Mouse (Mus musculus) midbrain, embryonic 12.5 days (tissue): Measurements from ENCODE around the gene Gm20532. TPM values are rescaled to one million over a fixed set of nuclear protein-coding genes. Genes with fewer than 3 reads are reported as not detected.

Source experiments
- microRNA counts: library from miRNA; unstranded; fragments of <30 nt; microRNA quantifications from one replicate; lab custom pipeline; 2017
- microRNA-seq: library from miRNA; unstranded; fragments of <30 nt; microRNA quantifications from one replicate; pipeline ENCODE4, GENCODE M21; 2017
- polyA plus RNA-seq: library from polyadenylated mRNA; unstranded; fragments of >200 nt; fragmentation: Nextera tagmentation; extraction: Ambion mirVana; gene quantifications from 2 replicates; pipeline ENCODE4 v1.2.1, GENCODE M21; 2016

Gm20532 gene
- polyA plus RNA-seq, 1 experiment from 2014 or later, result not detected

MicroRNA genes within 50 kb of the gene (microRNA counts, 519-probe panel; counts per million panel counts)
- 8,597 counts per million, percentile 91 among the panel's probes with 10 or more counts for microRNA mmu-miR-126-3p (lab: Ali Mortazavi, UCI)
- 4,155 counts per million, percentile 27 among the panel's probes with 10 or more counts for microRNA mmu-miR-126-5p (lab: Ali Mortazavi, UCI)

Small RNA genes within 50 kb of the gene (microRNA-seq; reads per million reads assigned to microRNA genes)
- not detected for gene Mir126a
- gene Mir126b, result not detected

Other genes with a start within 250 kb of the Gm20532 start
- 34.4 and 35.2 TPM in 2 replicates for gene Dnlz, start 234.5 kb upstream of the Gm20532 start, polyA plus RNA-seq
- gene Card9, start 225.7 kb upstream of the Gm20532 start, polyA plus RNA-seq, result 2.0 and 2.1 TPM in 2 replicates
- gene Snapc4, start 206.0 kb upstream of the Gm20532 start, polyA plus RNA-seq, result 36.9 and 41.5 TPM in 2 replicates
- 169 and 170 TPM in 2 replicates for gene Entr1, start 197.3 kb upstream of the Gm20532 start, polyA plus RNA-seq
- 126 and 128 TPM in 2 replicates for gene Pmpca, start 197.3 kb upstream of the Gm20532 start, polyA plus RNA-seq
- gene Inpp5e, start 177.4 kb upstream of the Gm20532 start, polyA plus RNA-seq, result 31.4 and 33.8 TPM in 2 replicates
- 29.3 and 33.3 TPM in 2 replicates for gene Sec16a, start 141.4 kb upstream of the Gm20532 start, polyA plus RNA-seq
- gene Notch1, start 70.0 kb upstream of the Gm20532 start, polyA plus RNA-seq, result 53.5 and 56.2 TPM in 2 replicates
- gene Egfl7, start 6.6 kb upstream of the Gm20532 start, polyA plus RNA-seq, result 50.4 and 64.8 TPM in 2 replicates
- 6.9 and 9.6 TPM in 2 replicates for gene Agpat2, start 17.8 kb downstream of the Gm20532 start, polyA plus RNA-seq
- gene Fam69b, start 41.8 kb downstream of the Gm20532 start, polyA plus RNA-seq, result 75.1 and 77.5 TPM in 2 replicates
- gene Lcn4, start 84.6 kb downstream of the Gm20532 start, polyA plus RNA-seq, result not detected in 2 replicates